Mouse (Mus musculus) embryonic facial prominence, embryonic 11.5 days (tissue): Measurements from ENCODE around the gene Rnf181. TPM values are rescaled to one million over a fixed set of nuclear protein-coding genes. Genes with fewer than 3 reads are reported as not detected.

Source experiments
- ATAC-seq: fragments of 200-750 bp; cut with Nextera tagmentation; replicated peaks from 2 replicates; pipeline ENCODE4 v1.8.0; 2017; ENCODE audit warnings: low read depth; ENCODE audit not compliant: insufficient number of reproducible peaks, low FRiP score, low TSS enrichment
- DNase-seq: peaks from one replicate; pipeline ENCODE4 v3.0.0-alpha.2; 2015; ENCODE audit warnings: low spot score
- H3K27ac ChIP-seq: fragments of 300-500 bp; sonication (generic); replicated peaks from 2 replicates; pipeline ENCODE4 v1.5.1; 2014; ENCODE audit warnings: mild to moderate bottlenecking, low read depth, low read length, control low read depth
- H3K27me3 ChIP-seq: fragments of 300-500 bp; sonication (generic); 2 replicates; pipeline ENCODE4 v1.6.1; 2014; ENCODE audit warnings: mild to moderate bottlenecking, low read length, moderate library complexity, mixed read lengths; ENCODE audit not compliant: control insufficient read depth, insufficient read depth
- H3K36me3 ChIP-seq: fragments of 300-500 bp; sonication (generic); replicated peaks from 2 replicates; pipeline ENCODE4 v1.6.1; 2014; ENCODE audit warnings: low read depth, mild to moderate bottlenecking, low read length, moderate library complexity, mixed read lengths; ENCODE audit not compliant: control insufficient read depth, insufficient read depth
- H3K4me1 ChIP-seq: fragments of 300-500 bp; sonication (generic); 2 replicates; pipeline ENCODE4 v1.6.1; 2014; ENCODE audit warnings: low read length, mixed read lengths; ENCODE audit not compliant: control insufficient read depth, insufficient read depth
- H3K4me2 ChIP-seq: fragments of 300-500 bp; sonication (generic); 2 replicates; pipeline ENCODE4 v1.6.1; 2014; ENCODE audit warnings: low read depth, mild to moderate bottlenecking, control low read depth, low read length, moderate library complexity
- H3K4me3 ChIP-seq: fragments of 300-500 bp; sonication (generic); 2 replicates; pipeline ENCODE4 v1.5.1; 2014; ENCODE audit warnings: low read depth, low read length, control low read depth
- H3K9ac ChIP-seq: fragments of 300-500 bp; sonication (generic); replicated peaks from 2 replicates; pipeline ENCODE4 v1.6.1; 2014; ENCODE audit warnings: mild to moderate bottlenecking, control low read depth, low read length
- H3K9me3 ChIP-seq: fragments of 300-500 bp; sonication (generic); replicated peaks from 2 replicates; pipeline ENCODE4 v1.6.1; 2016; ENCODE audit warnings: mild to moderate bottlenecking, low read length, inconsistent platforms, mixed read lengths; ENCODE audit not compliant: control insufficient read depth
- WGBS: fragments of 180-500 bp; shearing (Covaris S2); extraction: QIAGEN DNeasy Blood & Tissue Kit; methylation state at CpG from one replicate; pipeline ENCODE4 v1.1.7; 2014; 5-methylcytosine and 5-hydroxymethylcytosine counted together
- polyA plus RNA-seq: library from polyadenylated mRNA; unstranded; fragments of >200 nt; fragmentation: Nextera tagmentation; extraction: Ambion mirVana; gene quantifications from 2 replicates; pipeline ENCODE4 v1.2.1, GENCODE M21; 2014

Rnf181 gene
- polyA plus RNA-seq, 1 experiment from 2014 or later, result 95.1 TPM

- Histone ChIP-seq H3K9ac (peak overlapping the region; percentile 72), H3K4me1 (no peaks in the 10 kb centered on the region), H3K4me3 (peak overlapping the region; percentile 51), H3K4me2 (peak overlapping the region; percentile 75), H3K36me3 (no peaks in the 10 kb centered on the region), H3K27ac (peak overlapping the region; percentile 66; the same call in 1 of the 2 replicates), H3K9me3 (no peaks in the 10 kb centered on the region), H3K27me3 (no peaks in the 10 kb centered on the region)
- ATAC-seq (no peak), DNase-seq (no peak)
- WGBS, result 27% methylated on average over 13 of the region's 13 CpGs
Measured at GRCm38 (mm10) chr6:72389471-72389940, 22.8 kb upstream of the Rnf181 start.

GRCm38 (mm10) chr6:72388791-72389329 is 22.1 kb upstream of the Rnf181 start:
- Histone ChIP-seq H3K9ac (no peak overlapping the region), H3K4me3 (no peak overlapping the region), H3K4me2 (no peak overlapping the region), H3K27ac (no peak overlapping the region), H3K36me3 (no peaks in the 10 kb centered on the region), H3K9me3 (no peaks in the 10 kb centered on the region), H3K27me3 (no peaks in the 10 kb centered on the region), H3K4me1 (no peaks in the 10 kb centered on the region)
- 84% methylated on average over 6 of the region's 6 CpGs for WGBS
- DNase-seq (no peak), ATAC-seq (no peak)

GRCm38 (mm10) chr6:72388266-72388665 is 21.5 kb upstream of the Rnf181 start:
- Histone ChIP-seq H3K27me3 (no peaks in the 10 kb centered on the region), H3K27ac (no peak overlapping the region), H3K4me2 (no peak overlapping the region), H3K4me1 (no peaks in the 10 kb centered on the region), H3K9ac (no peak overlapping the region), H3K36me3 (no peaks in the 10 kb centered on the region), H3K4me3 (no peak overlapping the region), H3K9me3 (no peaks in the 10 kb centered on the region)
- no peak for ATAC-seq
- WGBS, result 59% methylated on average over 10 of the region's 10 CpGs
- no peak for DNase-seq

- H3K36me3 ChIP-seq, result no peaks in the 10 kb centered on the region
- no peak overlapping the region for H3K4me3 ChIP-seq
- no peak for ATAC-seq
- H3K27me3 ChIP-seq, result no peaks in the 10 kb centered on the region
- no peak overlapping the region for H3K4me2 ChIP-seq
- H3K9ac ChIP-seq, result no peak overlapping the region
- no peak for DNase-seq
- no peaks in the 10 kb centered on the region for H3K4me1 ChIP-seq
- H3K27ac ChIP-seq, result no peak overlapping the region
- WGBS, result 62% methylated on average over 3 of the region's 3 CpGs
- H3K9me3 ChIP-seq, result no peaks in the 10 kb centered on the region
Measured at GRCm38 (mm10) chr6:72387816-72388215, 21.1 kb upstream of the Rnf181 start.

GRCm38 (mm10) chr6:72386561-72386960 is 19.8 kb upstream of the Rnf181 start:
- ATAC-seq, result no peak
- Histone ChIP-seq H3K9ac (no peak overlapping the region), H3K4me1 (no peaks in the 10 kb centered on the region), H3K4me3 (no peak overlapping the region), H3K27me3 (no peaks in the 10 kb centered on the region), H3K4me2 (no peak overlapping the region), H3K9me3 (no peaks in the 10 kb centered on the region), H3K36me3 (no peaks in the 10 kb centered on the region), H3K27ac (no peak overlapping the region)
- 86% methylated on average over 2 of the region's 2 CpGs for WGBS
- no peak for DNase-seq

GRCm38 (mm10) chr6:72385258-72385657 is 18.5 kb upstream of the Rnf181 start:
- H3K36me3 ChIP-seq, result no peaks in the 10 kb centered on the region
- H3K4me2 ChIP-seq, result no peak overlapping the region
- no peak overlapping the region for H3K27ac ChIP-seq
- H3K9ac ChIP-seq, result no peak overlapping the region
- 0 out of 2 replicates have a peak, but pooled peaks cover 2% of the 10 kb centered on the region for H3K27me3 ChIP-seq
- H3K4me1 ChIP-seq, result no peaks in the 10 kb centered on the region; the same call in 1 of the 2 replicates
- 79% methylated on average over 4 of the region's 4 CpGs for WGBS
- H3K9me3 ChIP-seq, result no peaks in the 10 kb centered on the region
- no peak for ATAC-seq
- no peak overlapping the region for H3K4me3 ChIP-seq
- DNase-seq, result no peak

GRCm38 (mm10) chr6:72383952-72384351 is 17.2 kb upstream of the Rnf181 start:
- Histone ChIP-seq H3K4me2 (no peak overlapping the region), H3K27me3 (peaks cover 5% of the 10 kb centered on the region; the same call in 1 of the 2 replicates), H3K36me3 (no peaks in the 10 kb centered on the region), H3K4me1 (no peaks in the 10 kb centered on the region; the same call in 1 of the 2 replicates), H3K9me3 (no peaks in the 10 kb centered on the region), H3K4me3 (no peak overlapping the region), H3K9ac (no peak overlapping the region), H3K27ac (no peak overlapping the region)
- WGBS, result 93% methylated on average over 7 of the region's 7 CpGs
- ATAC-seq (no peak), DNase-seq (no peak)

GRCm38 (mm10) chr6:72383142-72383820 is 16.5 kb upstream of the Rnf181 start:
- H3K9ac ChIP-seq, result no peak overlapping the region
- no peaks in the 10 kb centered on the region for H3K36me3 ChIP-seq
- no peak for ATAC-seq
- no peak overlapping the region for H3K4me3 ChIP-seq
- WGBS, result 83% methylated on average over 6 of the region's 6 CpGs
- no peak overlapping the region for H3K4me2 ChIP-seq
- no peak for DNase-seq
- no peaks in the 10 kb centered on the region for H3K9me3 ChIP-seq
- no peak overlapping the region for H3K27ac ChIP-seq
- peaks cover 5% of the 10 kb centered on the region; the same call in 1 of the 2 replicates for H3K27me3 ChIP-seq
- no peaks in the 10 kb centered on the region; the same call in 1 of the 2 replicates for H3K4me1 ChIP-seq
